Mouse (Mus musculus): Measurements from ENCODE around the gene Rnf115.

Rnf115 gene

DNA sequence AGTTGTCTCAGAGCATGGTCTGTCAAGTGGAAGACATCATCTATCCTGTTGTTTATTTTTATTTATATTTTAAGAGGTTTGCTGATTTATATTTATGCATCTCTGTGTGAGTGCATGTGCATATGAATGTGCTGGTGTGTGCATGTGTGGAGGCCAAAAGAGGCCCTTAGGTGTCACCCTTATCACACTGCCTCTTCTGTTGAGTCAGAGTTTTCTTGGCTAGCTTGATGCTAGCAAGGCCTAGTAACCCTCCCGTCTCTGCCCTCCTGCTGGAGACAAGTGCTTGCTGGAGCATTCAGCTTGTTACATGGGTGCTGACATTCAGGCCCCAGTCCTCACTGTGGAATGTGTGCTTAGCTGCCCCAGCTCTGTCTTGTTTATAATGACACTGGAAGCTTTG is 45.5 kb downstream of the Rnf115 start:
- no peak for DNase-seq (ENCODE audit: low spot score in 2 of 2)

DNA sequence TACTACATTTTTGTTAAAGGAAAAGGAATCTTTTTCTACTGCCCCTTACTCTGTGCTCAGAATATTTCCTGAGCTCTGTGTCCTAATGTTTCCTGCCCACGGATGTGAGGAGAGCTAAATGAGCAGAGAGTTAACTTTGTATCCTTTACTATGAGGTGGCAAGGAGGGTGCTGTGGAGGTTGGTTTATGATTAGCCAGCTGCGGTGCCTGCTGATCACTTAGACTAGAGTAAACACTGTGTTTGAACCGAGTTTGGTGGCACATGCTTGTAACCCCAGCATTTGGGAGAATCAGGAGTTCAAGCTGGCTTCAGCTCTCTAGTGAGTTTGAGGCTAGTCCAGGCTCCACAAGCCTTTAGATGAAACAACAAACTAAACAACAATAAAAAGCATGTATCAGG is 49.7 kb downstream of the Rnf115 start:
- no peak for DNase-seq (ENCODE audit: low spot score in 2 of 2)

DNA sequence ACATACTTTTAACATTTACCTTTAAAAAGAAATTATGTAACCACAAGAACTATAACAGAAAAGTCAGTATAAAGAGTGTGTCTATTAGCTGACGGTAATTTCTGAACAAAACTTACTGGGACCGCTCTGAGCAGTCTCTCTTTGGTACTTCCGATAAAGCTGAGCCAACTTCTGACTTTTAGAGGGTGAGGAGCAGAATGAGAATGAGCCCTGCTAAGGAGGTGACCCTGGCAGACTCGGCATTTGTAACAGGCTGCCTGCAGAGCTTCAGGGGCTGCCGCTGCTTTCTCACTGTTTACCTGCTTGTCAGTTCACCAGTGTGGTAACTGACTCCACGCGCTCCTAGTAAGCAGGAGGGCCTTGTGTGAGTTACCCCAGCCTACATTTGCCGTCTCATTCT is 54.8 kb downstream of the Rnf115 start:
- no peak for DNase-seq (ENCODE audit: low spot score in 2 of 2)

DNA sequence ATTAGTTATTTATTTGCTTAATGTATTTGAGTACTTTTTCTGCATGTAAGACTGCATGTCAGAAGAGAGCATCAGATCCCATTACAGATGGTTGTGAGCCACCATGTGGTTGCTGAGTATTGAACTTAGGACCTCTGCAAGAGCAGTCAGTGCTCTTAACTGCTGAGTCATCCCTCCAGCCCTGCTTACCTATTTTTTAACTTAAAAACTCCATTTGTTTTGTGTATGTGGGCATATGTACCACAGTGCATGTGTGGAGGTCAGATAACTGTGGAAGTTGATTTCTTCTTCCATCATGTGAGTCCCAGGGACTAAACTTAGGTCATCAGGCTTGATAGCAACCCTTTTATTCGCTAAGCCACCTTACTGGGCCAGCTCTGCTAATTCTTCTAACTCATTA is 60.3 kb downstream of the Rnf115 start:
- no peak for DNase-seq (ENCODE audit: low spot score in 2 of 2)

DNA sequence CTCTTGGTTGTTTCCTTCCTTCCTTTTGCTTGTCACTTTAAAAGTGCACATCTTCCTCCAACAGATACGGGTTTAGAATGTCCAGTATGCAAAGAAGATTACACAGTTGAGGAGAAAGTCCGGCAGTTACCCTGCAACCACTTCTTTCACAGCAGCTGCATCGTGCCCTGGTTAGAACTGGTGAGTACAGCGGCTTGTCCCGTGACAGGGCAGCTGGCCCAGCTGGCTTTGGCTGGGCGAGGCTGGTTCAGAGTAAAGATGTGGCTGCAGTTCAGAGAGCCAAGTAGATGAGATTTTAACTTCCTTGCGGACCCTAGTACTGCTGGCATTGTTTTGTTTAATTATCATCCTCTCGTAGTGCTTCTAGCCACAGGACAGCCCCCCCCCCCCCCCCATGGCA is 61.0 kb downstream of the Rnf115 start:
- peak in 1 of 2 experiments; percentile 11 for DNase-seq (ENCODE audit: low spot score in 2 of 2)

DNA sequence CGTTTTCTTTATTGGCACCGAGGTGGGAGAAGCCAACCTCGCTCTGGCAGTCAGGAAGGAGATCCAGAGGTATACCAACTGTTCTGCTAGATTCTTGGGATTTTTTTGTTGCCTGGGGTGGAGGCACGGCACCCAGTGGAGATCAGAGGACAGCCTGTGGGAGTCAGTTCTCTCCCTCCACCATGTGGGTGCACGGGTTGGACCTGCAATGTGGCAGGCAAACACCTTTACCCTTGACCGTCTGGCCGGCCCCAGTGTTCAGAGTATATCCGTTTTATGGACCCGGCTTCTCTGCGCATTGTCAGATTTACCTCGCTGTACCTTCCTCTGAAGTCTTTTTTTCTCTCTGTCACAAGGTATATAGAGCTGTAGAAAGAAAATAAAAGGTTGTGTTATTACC is 72.8 kb downstream of the Rnf115 start:
- DNase-seq (ENCODE audit: low spot score in 2 of 2) = no peak

DNA sequence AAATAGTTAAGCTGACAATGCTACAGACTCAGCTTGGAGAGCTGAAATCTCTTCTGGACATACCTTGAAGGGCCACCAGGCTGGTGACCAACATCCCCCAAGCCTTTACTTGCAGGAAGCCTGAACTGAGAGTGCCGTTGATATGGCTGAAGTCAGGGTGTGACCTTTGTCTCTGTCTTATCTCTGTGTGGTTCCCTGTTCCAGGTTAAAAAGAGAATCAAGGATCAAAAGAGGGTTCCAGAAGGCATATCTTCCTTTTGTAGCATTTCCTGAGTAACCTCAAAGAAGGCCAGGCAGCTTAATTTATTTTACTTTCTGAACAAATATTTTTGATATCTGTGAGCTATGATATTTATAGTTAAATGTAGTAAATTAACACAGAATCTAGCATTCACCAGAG is 74.8 kb downstream of the Rnf115 start:
- no peak for DNase-seq (ENCODE audit: low spot score in 2 of 2)

DNA sequence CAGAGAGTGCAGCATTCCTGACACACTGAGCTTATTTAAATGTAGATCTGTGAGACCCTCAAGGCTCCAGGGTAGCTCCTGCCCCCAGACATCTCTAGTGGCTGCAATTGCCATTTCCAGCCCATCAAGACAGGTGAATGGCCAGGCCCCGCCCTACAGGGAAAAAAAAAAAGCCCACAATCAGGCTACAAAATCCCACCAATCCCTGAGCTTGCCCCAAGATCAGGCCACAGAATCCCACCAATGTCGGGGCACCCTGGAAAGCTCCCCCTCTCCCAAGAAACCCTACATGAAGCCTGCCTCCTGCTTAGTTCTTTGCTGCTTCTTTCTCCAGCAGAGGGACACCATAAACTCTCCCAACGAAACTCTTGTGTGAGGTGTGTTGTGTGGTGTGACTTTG is 80.7 kb downstream of the Rnf115 start:
- DNase-seq (ENCODE audit: low spot score in 2 of 2) = no peak

DNA sequence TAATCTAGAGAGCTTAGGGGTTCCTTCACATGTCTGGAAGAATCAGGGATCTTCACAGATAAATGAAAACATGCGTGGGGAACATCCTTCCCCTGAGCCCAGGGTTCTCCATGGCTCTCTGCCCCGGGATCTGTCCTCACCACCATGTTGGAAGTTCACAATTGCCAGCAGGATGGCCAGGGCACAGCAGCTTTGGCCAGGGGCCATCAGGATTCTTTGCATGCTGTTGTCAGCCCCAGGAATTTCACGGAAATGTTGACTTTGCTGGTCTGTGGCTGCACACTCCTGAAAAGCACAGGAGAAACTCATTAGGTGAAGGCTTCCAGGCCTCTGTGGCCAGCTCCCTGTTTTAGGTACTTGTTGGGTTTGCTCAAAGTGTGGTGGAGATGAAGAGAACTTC is 81.2 kb downstream of the Rnf115 start:
- DNase-seq (ENCODE audit: low spot score in 2 of 2) = no peak

DNA sequence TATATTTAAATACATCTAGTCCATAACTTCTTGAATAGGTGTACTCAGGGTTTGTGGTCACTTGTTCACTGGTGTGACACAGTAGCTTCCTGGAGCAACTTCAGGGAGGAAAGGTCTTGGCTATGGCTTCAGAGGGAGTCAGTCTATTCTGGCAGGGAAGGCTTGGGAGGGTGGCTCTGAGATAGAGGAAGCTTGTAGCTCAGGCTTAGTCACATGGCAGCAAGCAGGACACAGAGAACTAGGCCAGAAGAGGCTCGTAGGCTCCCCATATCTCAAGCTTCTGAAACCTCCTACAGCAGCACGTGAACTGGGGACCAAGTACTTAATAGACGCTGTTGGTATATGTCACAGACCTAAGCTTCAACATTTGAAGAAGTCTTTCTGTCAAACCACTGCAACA is 83.8 kb downstream of the Rnf115 start:
- no peak for DNase-seq (ENCODE audit: low spot score in 2 of 2)

DNA sequence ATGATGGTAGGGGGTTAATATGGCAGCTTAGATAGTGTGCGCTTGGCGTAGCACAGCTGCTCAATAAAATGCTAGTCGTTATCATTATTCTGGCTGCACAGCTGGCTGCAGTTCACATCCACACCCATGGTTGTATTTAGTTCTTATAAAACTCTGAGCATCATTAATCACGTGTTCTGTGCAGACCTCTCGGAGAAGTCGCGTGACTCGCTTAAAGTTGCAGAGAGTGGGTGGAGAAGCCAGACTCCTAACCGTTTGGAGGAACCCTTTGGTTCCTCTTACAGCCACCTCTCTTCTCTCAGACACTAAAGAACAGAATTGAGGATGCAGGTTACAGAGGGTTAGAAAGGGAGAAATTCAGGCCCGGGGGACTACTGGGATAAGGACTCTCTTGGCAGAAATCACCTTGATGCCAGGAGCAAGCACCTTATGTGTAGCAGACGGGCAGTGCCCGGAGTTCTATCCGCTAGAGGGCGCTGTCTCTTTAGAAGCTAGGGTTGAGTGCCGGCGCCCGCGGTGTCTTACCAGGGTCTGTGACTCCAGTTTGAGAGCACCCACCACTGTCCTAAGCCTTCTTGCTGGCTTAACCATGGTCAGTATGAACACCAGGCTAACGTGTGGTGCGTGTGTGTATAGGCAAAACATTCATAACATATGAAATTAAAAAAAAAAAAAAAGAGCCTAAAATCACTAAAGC is 85.1 kb downstream of the Rnf115 start:
- DNase-seq (ENCODE audit: low spot score in 2 of 2) = peak in 1 of 2 experiments; percentile 80

DNA sequence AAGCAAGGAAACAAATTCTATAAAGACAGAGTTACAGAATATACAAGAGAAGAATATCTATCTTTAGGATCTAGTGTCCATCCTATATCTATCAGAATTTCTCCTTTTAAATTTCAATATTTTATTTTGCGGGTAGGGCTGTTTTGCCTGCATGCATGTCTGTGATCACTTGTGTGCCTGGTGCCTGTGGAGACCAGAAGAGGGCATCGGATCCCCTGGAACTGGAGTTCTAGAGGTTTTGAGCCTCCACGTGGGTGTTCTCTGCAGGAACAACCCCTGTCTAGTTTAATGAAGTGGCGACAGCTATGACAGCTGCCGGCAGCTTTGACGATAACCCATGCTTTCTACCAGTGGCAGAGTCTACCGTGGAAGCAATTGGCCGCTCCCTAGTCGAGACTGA is 85.6 kb downstream of the Rnf115 start:
- peak in 1 of 2 experiments; percentile 25 for DNase-seq (ENCODE audit: low spot score in 2 of 2)

DNA sequence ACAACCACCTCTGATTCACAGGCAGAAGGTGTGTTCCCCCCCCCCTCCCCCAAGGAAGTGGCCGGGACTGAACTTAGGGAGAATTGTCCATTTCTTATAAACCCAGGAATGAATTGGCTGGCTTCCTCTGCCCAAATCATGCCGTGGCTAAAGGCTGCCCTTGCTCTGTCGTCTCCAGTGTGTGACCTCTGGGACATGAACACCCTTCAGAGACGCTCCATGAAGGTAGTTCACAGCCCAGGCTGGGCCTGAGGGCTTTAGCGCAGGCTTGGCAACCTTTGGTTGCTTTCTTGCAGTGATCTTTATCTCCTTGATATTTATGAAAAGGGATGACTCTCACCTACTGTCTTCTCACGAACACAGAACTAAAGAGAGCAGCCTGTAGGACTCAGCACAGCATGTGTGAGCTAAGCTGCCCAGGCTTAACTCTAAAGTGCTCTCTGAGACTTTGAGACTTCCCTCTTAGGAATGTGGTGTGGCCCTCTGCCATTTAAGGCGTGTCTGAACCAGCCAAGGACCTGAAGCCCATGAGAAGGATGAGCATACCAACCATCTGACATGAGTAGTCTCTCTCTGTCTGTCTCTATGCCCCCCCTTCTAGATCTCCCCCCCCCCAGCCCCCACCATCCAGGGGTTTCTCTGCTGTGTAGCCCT is 86.3 kb downstream of the Rnf115 start:
- DNase-seq (ENCODE audit: low spot score in 2 of 2) = no peak

DNA sequence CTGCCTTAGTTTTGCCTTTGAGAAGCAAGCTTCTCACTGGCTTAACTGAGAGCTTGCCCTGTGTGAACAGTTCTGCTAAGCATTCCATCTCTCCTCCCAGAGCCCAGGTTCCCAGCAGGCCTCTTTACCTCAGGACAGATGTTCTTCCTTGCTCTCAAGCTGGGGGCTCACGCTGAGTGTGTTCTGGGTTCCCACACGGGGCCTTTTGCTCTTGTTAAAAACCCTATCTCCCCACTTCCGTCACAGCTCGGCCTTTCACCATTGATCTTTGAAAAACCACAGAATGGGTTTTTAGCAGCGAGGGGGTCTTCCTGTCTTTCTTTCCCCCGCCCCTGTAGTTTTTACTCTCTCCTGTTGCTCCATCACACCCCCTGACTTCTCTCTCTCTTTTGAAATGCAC is 86.9 kb downstream of the Rnf115 start:
- DNase-seq (ENCODE audit: low spot score in 2 of 2) = no peak

DNA sequence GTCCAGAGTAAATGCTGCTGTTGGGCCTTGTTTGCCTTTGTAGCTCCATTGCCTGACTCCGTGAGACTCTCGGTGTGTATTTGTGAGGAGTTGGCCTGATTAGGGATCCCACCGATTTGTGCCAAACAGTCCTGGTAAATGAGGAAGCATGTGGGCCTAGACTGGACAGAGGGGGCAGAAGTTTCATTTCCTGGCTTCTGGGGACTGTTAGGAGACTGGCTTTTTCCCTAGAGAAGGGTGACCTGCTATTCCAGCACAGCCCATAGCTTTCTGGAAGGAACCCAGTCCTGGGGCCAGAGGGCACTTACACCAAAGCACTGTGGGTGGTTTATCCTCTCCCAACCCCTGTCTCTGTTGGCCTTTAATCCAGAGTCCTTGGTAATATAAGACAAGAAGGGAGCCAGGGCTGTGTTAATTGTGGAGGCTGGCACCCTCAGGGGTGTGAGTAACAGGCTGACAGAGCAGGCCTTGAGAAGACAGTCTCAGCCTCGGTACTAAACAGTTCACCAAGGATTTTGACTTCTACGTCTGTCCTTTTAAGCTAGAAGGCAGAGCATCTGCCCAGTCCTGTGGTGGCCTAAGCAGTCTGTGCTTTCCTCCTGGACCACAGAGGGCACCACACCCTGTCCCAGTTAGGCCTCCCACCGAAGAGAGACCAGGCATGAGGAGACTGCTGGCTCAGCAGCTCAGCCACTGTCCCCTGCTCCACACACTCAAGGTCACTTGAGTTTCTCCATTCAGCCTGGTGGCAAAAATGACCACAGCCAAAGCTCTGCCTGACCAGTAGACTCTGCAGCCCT is 92.9 kb downstream of the Rnf115 start:
- no peak for DNase-seq (ENCODE audit: low spot score in 2 of 2)

DNA sequence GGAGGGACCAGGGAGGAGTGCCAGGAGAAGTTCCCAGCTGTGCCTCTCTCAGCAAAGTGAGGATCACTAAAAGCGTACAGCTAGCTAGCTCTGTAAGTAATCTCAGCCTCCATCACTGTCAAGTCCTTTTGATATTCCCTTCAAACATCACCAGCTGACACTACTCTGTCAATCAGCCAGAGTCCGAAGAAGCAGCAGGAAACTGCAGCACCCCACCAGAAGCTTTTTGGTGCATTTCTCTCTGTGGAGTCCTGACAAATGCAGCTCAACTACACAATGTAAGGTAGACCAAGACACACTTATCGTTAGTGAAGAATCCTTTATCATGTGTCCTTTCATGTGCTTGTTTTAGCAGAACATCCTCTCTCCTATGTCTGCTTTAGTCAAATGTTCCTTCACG is 94.1 kb downstream of the Rnf115 start:
- DNase-seq (ENCODE audit: low spot score in 2 of 2) = no peak

DNA sequence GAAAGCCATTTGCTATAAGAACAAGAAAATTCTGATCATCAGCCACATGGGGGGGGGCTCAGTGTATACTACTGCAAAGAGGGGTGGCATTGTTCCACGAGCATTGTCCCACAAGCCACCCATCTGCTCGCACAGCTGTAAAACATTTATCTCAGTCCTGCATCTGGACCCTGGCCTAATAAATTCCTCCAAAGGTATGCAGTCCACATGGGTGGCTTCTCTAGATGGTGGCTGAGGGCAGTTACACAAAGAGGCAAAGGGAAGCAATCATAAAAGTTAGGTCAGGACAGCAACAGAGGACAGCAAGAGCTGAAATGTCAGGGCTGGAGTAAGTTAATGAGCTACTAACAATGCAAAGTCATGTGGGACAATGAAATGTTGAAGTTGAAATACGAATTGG is 96.2 kb downstream of the Rnf115 start:
- no peak for DNase-seq (ENCODE audit: low spot score in 2 of 2)

DNA sequence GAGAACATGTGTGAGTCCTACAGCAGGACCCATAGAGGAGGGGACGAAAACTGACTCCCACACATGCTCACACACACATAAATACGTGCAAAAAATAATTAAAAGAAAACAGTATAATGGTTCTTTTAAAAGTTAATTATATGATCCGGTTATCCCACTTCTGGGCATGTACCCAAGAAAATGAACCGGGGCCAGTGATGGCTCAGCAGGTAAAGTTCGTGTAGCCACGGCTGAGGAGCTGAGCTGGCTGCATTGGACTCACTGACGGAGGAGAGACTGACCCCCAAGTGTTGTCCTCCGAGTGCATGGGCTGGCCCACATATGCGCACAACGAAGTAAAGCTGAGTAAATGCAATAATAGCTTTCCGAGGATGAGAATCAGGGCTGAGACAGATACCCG is 97.2 kb downstream of the Rnf115 start:
- no peak for DNase-seq (ENCODE audit: low spot score in 2 of 2)

DNA sequence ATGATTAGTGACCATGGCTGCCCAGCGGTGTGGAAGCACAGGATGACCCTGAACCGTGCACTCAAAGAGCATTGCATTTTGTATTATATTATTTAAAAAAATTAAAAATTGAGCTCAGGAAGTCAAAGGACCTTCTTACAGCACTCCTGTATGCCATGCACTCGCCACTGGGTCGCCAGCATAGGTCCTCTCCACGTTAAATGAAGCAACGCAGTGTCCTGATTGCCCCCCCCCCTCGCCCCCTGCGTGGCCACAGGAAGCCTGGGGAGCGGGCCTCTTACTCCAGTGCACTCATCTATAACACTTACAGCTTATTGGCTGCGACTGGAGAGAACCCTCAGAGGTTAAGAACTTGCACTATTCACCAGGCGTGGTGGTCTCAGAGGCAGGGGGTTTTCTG is 97.8 kb downstream of the Rnf115 start:
- no peak for DNase-seq (ENCODE audit: low spot score in 2 of 2)

DNA sequence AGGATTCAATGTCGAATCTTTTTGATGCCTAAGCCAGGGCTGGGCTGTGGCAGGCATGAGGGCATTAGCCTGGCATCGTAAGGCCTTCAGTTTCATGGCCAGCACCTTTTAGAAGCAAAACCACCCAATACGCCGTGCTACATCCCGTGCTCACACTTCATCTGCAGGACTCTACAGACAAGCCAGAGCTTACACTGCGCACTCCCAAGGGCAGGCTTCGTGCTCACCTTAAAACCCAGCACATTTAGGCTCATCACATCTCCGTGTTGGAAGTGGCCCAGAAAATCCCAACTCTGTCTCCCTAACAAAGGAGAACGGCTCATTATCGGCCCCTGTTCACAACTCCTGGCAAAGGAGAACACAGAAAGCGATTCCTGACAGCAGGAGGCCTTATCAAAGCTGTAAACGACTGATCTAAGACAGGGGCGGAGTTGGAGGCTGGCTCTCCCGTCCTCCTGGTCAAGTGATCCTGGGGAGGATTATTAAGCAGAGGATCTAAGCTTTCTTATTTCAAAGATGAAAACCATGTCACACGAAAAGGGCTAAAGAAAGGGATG is 100.9 kb downstream of the Rnf115 start:
- no peak for DNase-seq (ENCODE audit: low spot score in 2 of 2)

DNA sequence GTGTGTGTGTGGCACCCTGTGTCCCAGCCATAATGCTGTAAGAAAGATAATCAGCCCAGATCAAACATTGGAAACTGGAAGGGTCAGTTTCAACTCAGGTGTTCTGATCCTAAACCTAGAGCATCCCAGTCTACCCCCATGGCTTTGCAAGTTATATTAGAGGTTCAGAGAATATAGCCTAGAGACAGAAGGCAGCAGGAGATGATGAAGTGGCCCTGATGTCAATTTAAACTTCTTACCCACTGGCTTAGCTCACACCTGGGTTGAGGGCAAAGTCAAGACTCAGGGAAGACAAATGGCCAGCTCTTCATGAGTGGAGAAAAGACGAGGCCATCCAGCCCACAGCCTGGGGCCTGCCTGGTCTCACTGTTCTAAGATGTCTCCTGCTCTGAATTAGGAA is 101.5 kb downstream of the Rnf115 start, which contains the start of the genes Pdzk1 and Cd160:
TSS of gene Pdzk1 (plus strand) at position 301 of the 400 bp plus-strand sequence.
TSS of gene Cd160 (minus strand) at position 368 of the 400 bp plus-strand sequence.
- DNase-seq (ENCODE audit: low spot score in 2 of 2) = no peak

DNA sequence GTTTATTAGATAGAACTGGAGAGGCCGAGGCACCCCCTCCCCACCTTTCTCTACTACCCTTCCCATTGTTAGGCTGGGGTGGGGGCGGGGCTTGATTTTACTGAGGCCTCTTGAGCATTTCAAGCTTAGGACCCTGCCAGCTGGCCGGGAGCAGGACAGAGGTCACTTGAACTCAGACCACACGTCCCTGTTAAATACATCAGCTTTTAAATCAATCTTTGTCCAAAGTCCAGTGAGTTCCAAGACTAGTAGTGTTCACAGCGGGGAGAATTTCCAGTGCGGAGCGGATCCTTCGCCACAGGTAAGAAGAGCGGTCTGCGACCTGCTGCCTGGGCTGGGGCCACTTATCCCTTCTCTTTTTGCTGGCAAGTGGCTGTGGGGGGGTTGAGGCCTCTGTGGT is 102.4 kb downstream of the Rnf115 start:
- DNase-seq (ENCODE audit: low spot score in 2 of 2) = no peak
